Mouse (Mus musculus): ENCODE measurements around the gene Olfr473.
"Not testable (repeated sequence)": the region's sequence is repeated elsewhere in the genome, so short reads cannot be mapped to it uniquely, and the experiment has no call there.

Olfr473 gene

GRCm38 (mm10) chr7:107930146-107930545 lies at the start of gene Olfr473:
Olfr473 (plus strand) TSS chr7:107930446.
- no peak for DNase-seq (ENCODE audit: low read depth, low spot score)

- DNase-seq (ENCODE audit: low read depth, low spot score): no peak
Measured at GRCm38 (mm10) chr7:107897602-107898001, 32.6 kb upstream of the Olfr473 start, which contains the start of gene Olfr472. Olfr472 (plus strand) TSS chr7:107897902.

GRCm38 (mm10) chr7:107952539-107952938 lies 22.3 kb downstream of the Olfr473 start:
- DNase-seq (ENCODE audit: low read depth, low spot score): not testable (repeated sequence)

- DNase-seq (ENCODE audit: low read depth, low spot score): no peak
Measured at GRCm38 (mm10) chr7:107954343-107954742, 24.1 kb downstream of the Olfr473 start, which contains the start of gene Olfr474. Olfr474 (plus strand) TSS chr7:107954643.

DNA sequence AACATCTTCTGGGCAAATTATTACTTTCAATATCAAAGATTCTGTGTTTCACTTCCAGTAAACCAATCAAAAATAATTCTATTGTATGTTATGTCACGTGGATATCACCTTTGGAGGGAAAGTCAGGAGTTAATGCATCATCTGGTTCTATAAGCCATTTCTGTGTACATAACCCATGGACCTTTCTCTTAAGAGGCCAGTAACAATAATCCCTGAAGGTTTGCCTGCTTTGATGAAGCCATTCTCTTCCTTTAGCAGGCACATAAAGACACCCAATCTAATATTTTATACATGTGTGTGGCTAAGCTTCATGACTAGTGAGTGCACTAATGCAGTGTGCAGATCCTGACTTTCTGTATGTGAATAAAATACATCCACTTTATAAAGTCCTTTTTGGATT lies 34.3 kb downstream of the Olfr473 start, which contains the start of gene Olfr476:
Gene Olfr476 (plus strand): TSS at position 301 of the 400 bp plus-strand sequence.
- no peak for DNase-seq (ENCODE audit: low read depth, low spot score)
